Mouse (Mus musculus) midbrain, embryonic 11.5 days (tissue): ENCODE data around the gene Bag3. TPM values are rescaled to one million over a fixed set of nuclear protein-coding genes. Genes with fewer than 3 reads are reported as not detected.
"Not testable (repeated sequence)": the region's sequence is repeated elsewhere in the genome, so short reads cannot be mapped to it uniquely, and the experiment has no call there.

ENCODE experiments used
- ATAC-seq: fragments of 200-750 bp; cut with Nextera tagmentation; 2 replicates; pipeline ENCODE4 v1.8.0; 2017; ENCODE audit warnings: moderate TSS enrichment, moderate library complexity; ENCODE audit not compliant: low FRiP score
- DNase-seq: peaks from one replicate; pipeline ENCODE4 v3.0.0; 2015; ENCODE audit warnings: low spot score; ENCODE audit errors: missing footprints
- H3K27ac ChIP-seq: fragments of 300-500 bp; sonication (generic); 2 replicates; pipeline ENCODE4 v1.5.1; 2014; ENCODE audit warnings: low read depth, low read length
- H3K27me3 ChIP-seq: fragments of 300-500 bp; sonication (generic); 2 replicates; pipeline ENCODE4 v1.6.1; 2014; ENCODE audit warnings: mild to moderate bottlenecking, low read length, moderate library complexity, mixed read lengths; ENCODE audit not compliant: control insufficient read depth, insufficient read depth
- H3K36me3 ChIP-seq: fragments of 300-500 bp; sonication (generic); 2 replicates; pipeline ENCODE4 v1.6.1; 2014; ENCODE audit warnings: mild to moderate bottlenecking, low read length, moderate library complexity, mixed read lengths; ENCODE audit not compliant: control insufficient read depth, insufficient read depth
- H3K4me1 ChIP-seq: fragments of 300-500 bp; sonication (generic); 2 replicates; pipeline ENCODE4 v1.6.1; 2014; ENCODE audit warnings: low read length; ENCODE audit not compliant: control insufficient read depth, insufficient read depth
- H3K4me2 ChIP-seq: fragments of 300-500 bp; sonication (generic); 2 replicates; pipeline ENCODE4 v1.6.1; 2014; ENCODE audit warnings: mild to moderate bottlenecking, moderate library complexity
- H3K4me3 ChIP-seq: fragments of 300-500 bp; sonication (generic); 2 replicates; pipeline ENCODE4 v1.5.1; 2014; ENCODE audit warnings: low read depth, low read length
- H3K9ac ChIP-seq: fragments of 300-500 bp; sonication (generic); 2 replicates; pipeline ENCODE4 v1.6.1; 2014; ENCODE audit warnings: low read length
- H3K9me3 ChIP-seq: fragments of 300-500 bp; sonication (generic); 2 replicates; pipeline ENCODE4 v1.6.1; 2016; ENCODE audit warnings: low read length; ENCODE audit not compliant: control insufficient read depth
- WGBS: fragments of 180-500 bp; shearing (Covaris S2); extraction: QIAGEN DNeasy Blood & Tissue Kit; methylation state at CpG from one replicate; pipeline ENCODE4 v1.1.7; 2014; 5-methylcytosine and 5-hydroxymethylcytosine counted together
- polyA plus RNA-seq: library from polyadenylated mRNA; unstranded; fragments of >200 nt; fragmentation: Nextera tagmentation; extraction: Ambion mirVana; gene quantifications from 2 replicates; pipeline ENCODE4 v1.2.1, GENCODE M21; 2014

The Bag3 gene
- polyA plus RNA-seq, 1 experiment from 2014 or later: 4.3 TPM

- H3K4me2 ChIP-seq: no peak overlapping the region
- 92% methylated on average over 8 of the region's 8 CpGs for WGBS
- ATAC-seq: no peak
Measured at GRCm38 (mm10) chr7:128569987-128570656, 46.7 kb downstream of the Bag3 start.

GRCm38 (mm10) chr7:128570657-128571056 lies 47.2 kb downstream of the Bag3 start:
- not testable (repeated sequence) for H3K4me2 ChIP-seq, H3K9me3 ChIP-seq, H3K27me3 ChIP-seq, H3K9ac ChIP-seq, H3K36me3 ChIP-seq, H3K27ac ChIP-seq, DNase-seq, H3K4me3 ChIP-seq, H3K4me1 ChIP-seq, ATAC-seq
- 87% methylated on average over 7 of the region's 7 CpGs for WGBS

More at GRCm38 (mm10) chr7:128569987-128570656, 46.7 kb downstream of the Bag3 start:
- Histone ChIP-seq H3K36me3 (no peaks in the 10 kb centered on the region), H3K9ac (no peak overlapping the region), H3K4me1 (no peaks in the 10 kb centered on the region), H3K27me3 (no peaks in the 10 kb centered on the region), H3K4me3 (no peak overlapping the region), H3K9me3 (no peaks in the 10 kb centered on the region), H3K27ac (no peak overlapping the region)
- no peak for DNase-seq

- whole genome bisulfite sequencing: 85% methylated on average over 4 of the region's 4 CpGs
- Histone ChIP-seq H3K4me1 (no peaks in the 10 kb centered on the region), H3K27ac (no peak overlapping the region), H3K27me3 (no peaks in the 10 kb centered on the region), H3K4me2 (no peak overlapping the region), H3K9ac (no peak overlapping the region), H3K9me3 (no peaks in the 10 kb centered on the region), H3K4me3 (no peak overlapping the region), H3K36me3 (no peaks in the 10 kb centered on the region)
- ATAC-seq (no peak), DNase-seq (no peak)
Measured at GRCm38 (mm10) chr7:128572030-128572429, 48.6 kb downstream of the Bag3 start.

- no peak overlapping the region for H3K27ac ChIP-seq
- no peaks in the 10 kb centered on the region for H3K9me3 ChIP-seq
- H3K4me1 ChIP-seq: no peaks in the 10 kb centered on the region
- H3K4me3 ChIP-seq: no peak overlapping the region
- H3K4me2 ChIP-seq: no peak overlapping the region
- WGBS: 91% methylated on average over 5 of the region's 5 CpGs
- no peak for ATAC-seq
- no peaks in the 10 kb centered on the region for H3K27me3 ChIP-seq
- no peak overlapping the region for H3K9ac ChIP-seq
- no peak for DNase-seq
- no peaks in the 10 kb centered on the region for H3K36me3 ChIP-seq
Measured at GRCm38 (mm10) chr7:128575211-128575610, 51.8 kb downstream of the Bag3 start.

- Histone ChIP-seq H3K4me3 (no peak overlapping the region), H3K36me3 (no peaks in the 10 kb centered on the region), H3K27ac (no peak overlapping the region), H3K27me3 (no peaks in the 10 kb centered on the region), H3K9me3 (no peaks in the 10 kb centered on the region), H3K9ac (no peak overlapping the region), H3K4me2 (no peak overlapping the region), H3K4me1 (no peaks in the 10 kb centered on the region)
- ATAC-seq: no peak
- 71% methylated on average over 2 of the region's 2 CpGs for WGBS
- DNase-seq: no peak
Measured at GRCm38 (mm10) chr7:128575794-128576193, 52.4 kb downstream of the Bag3 start.

- H3K4me3 ChIP-seq: no peak overlapping the region
- no peaks in the 10 kb centered on the region for H3K9me3 ChIP-seq
- H3K4me2 ChIP-seq: no peak overlapping the region
- DNase-seq (no peak), ATAC-seq (no peak)
- no peaks in the 10 kb centered on the region for H3K27me3 ChIP-seq
- H3K4me1 ChIP-seq: no peaks in the 10 kb centered on the region
- no peak overlapping the region for H3K27ac ChIP-seq
- H3K9ac ChIP-seq: no peak overlapping the region
- 71% methylated on average over 1 of the region's 1 CpGs for WGBS
- no peaks in the 10 kb centered on the region for H3K36me3 ChIP-seq
Measured at GRCm38 (mm10) chr7:128577607-128578006, 54.2 kb downstream of the Bag3 start.

GRCm38 (mm10) chr7:128578199-128578945 lies 55.0 kb downstream of the Bag3 start:
- no peaks in the 10 kb centered on the region for H3K36me3 ChIP-seq
- no peaks in the 10 kb centered on the region for H3K9me3 ChIP-seq
- ATAC-seq: no peak
- no peak overlapping the region for H3K4me2 ChIP-seq
- H3K9ac ChIP-seq: no peak overlapping the region
- WGBS: 85% methylated on average over 10 of the region's 10 CpGs
- no peaks in the 10 kb centered on the region for H3K27me3 ChIP-seq
- no peak overlapping the region for H3K27ac ChIP-seq
- no peak overlapping the region for H3K4me3 ChIP-seq
- H3K4me1 ChIP-seq: no peaks in the 10 kb centered on the region
- DNase-seq: no peak

- WGBS: 87% methylated on average over 2 of the region's 2 CpGs
- Histone ChIP-seq H3K4me2 (no peak overlapping the region), H3K4me3 (no peak overlapping the region), H3K27ac (no peak overlapping the region), H3K36me3 (no peaks in the 10 kb centered on the region), H3K9ac (no peak overlapping the region), H3K4me1 (no peaks in the 10 kb centered on the region), H3K27me3 (no peaks in the 10 kb centered on the region), H3K9me3 (no peaks in the 10 kb centered on the region)
- DNase-seq: no peak
- no peak for ATAC-seq
Measured at GRCm38 (mm10) chr7:128579381-128579780, 56.0 kb downstream of the Bag3 start.

- Histone ChIP-seq H3K4me2 (no peak overlapping the region), H3K9ac (no peak overlapping the region), H3K27ac (no peak overlapping the region), H3K9me3 (no peaks in the 10 kb centered on the region), H3K4me3 (no peak overlapping the region), H3K4me1 (no peaks in the 10 kb centered on the region), H3K27me3 (no peaks in the 10 kb centered on the region), H3K36me3 (no peaks in the 10 kb centered on the region)
- DNase-seq (no peak), ATAC-seq (no peak)
- 87% methylated on average over 6 of the region's 6 CpGs for WGBS
Measured at GRCm38 (mm10) chr7:128580318-128580717, 56.9 kb downstream of the Bag3 start.
